8 mouse cellular contexts compared by ENCODE assay signal in genomic region chr13:81783405-81784342, GRCm38 (mm10). TPM values are rescaled to one million over a fixed set of nuclear protein-coding genes. Genes with fewer than 3 reads are reported as not detected.
DNase-seq lines count a peak whose midpoint lies in the region; ATAC-seq and TF ChIP-seq lines count a peak whose summit lies in the region.

No protein-coding gene starts in this region.

- TF ChIP-seq RAD21 in MEL (IDR thresholded peaks at IDR 0.05; ENCODE audit: low read depth, low read length): no peak

- H3K4me2 ChIP-seq in forebrain, postnatal 0 days (ENCODE audit: low read depth): peak overlapping the region; percentile 59
- peak overlapping the region; percentile 71 for H3K4me2 ChIP-seq in lung, embryonic 15.5 days

- under 1% methylated on average over 62 of the region's 62 CpGs for WGBS in cerebellum, adult 2 months
- WGBS in forebrain, postnatal 0 days: under 1% methylated on average over 62 of the region's 62 CpGs
- under 1% methylated on average over 57 of the region's 62 CpGs for WGBS in lung, embryonic 15.5 days

- peak; percentile 98 for DNase-seq in MEL (ENCODE audit: low read depth, low spot score)
- DNase-seq in cerebellum, adult 2 months: peak; percentile 96 to 98
- peak; percentile 97 for DNase-seq in forebrain, postnatal 0 days
- peak; percentile 98 for DNase-seq in heart, postnatal 4 days
- peak; percentile 95 to 96 for DNase-seq in layer of hippocampus, adult 8-10 months (ENCODE audit: low spot score in 2 of 2)
- DNase-seq in ovary, adult 18-20 months (ENCODE audit: low spot score): peak; percentile 96
- peak; percentile 95 for DNase-seq in thymus, postnatal 0 days (ENCODE audit: low spot score)

- peak in 1 of 2 experiments; percentile 3; a peak in 1 of 4 replicates for TF ChIP-seq EP300 in MEL (IDR thresholded peaks at IDR 0.05; ENCODE audit: low read depth in 1 of 2, low read length in 2 of 2)

- TF ChIP-seq CTCF in MEL (IDR thresholded peaks at IDR 0.05 in 2 of 3, conservative IDR thresholded peaks at IDR 0.05 in 1 of 3; ENCODE audit: control insufficient read depth in 1 of 3, insufficient read depth in 1 of 3, low read depth in 2 of 3, low read length in 3 of 3, poor library complexity in 1 of 3, severe bottlenecking in 1 of 3): no peak
- TF ChIP-seq CTCF in cerebellum, adult 2 months (IDR thresholded peaks at IDR 0.05; ENCODE audit: borderline replicate concordance, insufficient read depth, low read depth, low read length): no peak
- no peak for TF ChIP-seq CTCF in forebrain, postnatal 0 days (IDR thresholded peaks at IDR 0.05; ENCODE audit: low read depth)

- H3K27ac ChIP-seq in MEL (ENCODE audit: control insufficient read depth, low read depth, low read length): peak overlapping the region; percentile 96
- peak overlapping the region; percentile 90 for H3K27ac ChIP-seq in cerebellum, adult 2 months (ENCODE audit: insufficient read depth, low read length)
- H3K27ac ChIP-seq in forebrain, postnatal 0 days (ENCODE audit: low read depth, low read length): peak overlapping the region; percentile 100
- peak overlapping the region; percentile 98 for H3K27ac ChIP-seq in lung, embryonic 15.5 days

- H3K9me3 ChIP-seq in MEL (replicated peaks; ENCODE audit: insufficient read depth, low read length): no peaks in the 10 kb centered on the region
- no peaks in the 10 kb centered on the region for H3K9me3 ChIP-seq in forebrain, postnatal 0 days (ENCODE audit: low read length)
- no peaks in the 10 kb centered on the region for H3K9me3 ChIP-seq in lung, embryonic 15.5 days

- H3K36me3 ChIP-seq in MEL (ENCODE audit: control insufficient read depth in 1 of 2, insufficient read depth in 2 of 2, low read length in 2 of 2): peaks cover 4 to 13% of the 10 kb centered on the region in 2 experiments; a peak in 3 of 4 replicates
- no peaks in the 10 kb centered on the region for H3K36me3 ChIP-seq in forebrain, postnatal 0 days (ENCODE audit: insufficient read depth)
- H3K36me3 ChIP-seq in lung, embryonic 15.5 days: peaks cover 21% of the 10 kb centered on the region

- peak; percentile 94 for ATAC-seq in forebrain, postnatal 0 days
- peak; percentile 98 for ATAC-seq in lung, embryonic 15.5 days (ENCODE audit: borderline replicate concordance, extremely low read depth, low FRiP score, low TSS enrichment)

- peaks cover 0 to 5% of the 10 kb centered on the region in 2 experiments; a peak in 2 of 4 replicates for H3K4me1 ChIP-seq in MEL (ENCODE audit: control insufficient read depth in 1 of 2, insufficient read depth in 2 of 2, low read length in 2 of 2)
- H3K4me1 ChIP-seq in cerebellum, adult 2 months (ENCODE audit: control insufficient read depth, insufficient read depth, low read length): no peaks in the 10 kb centered on the region
- peaks cover 14% of the 10 kb centered on the region for H3K4me1 ChIP-seq in forebrain, postnatal 0 days (ENCODE audit: insufficient read depth)
- H3K4me1 ChIP-seq in lung, embryonic 15.5 days: peaks cover 15% of the 10 kb centered on the region; the same call in 1 of the 2 replicates

- H3K27me3 ChIP-seq in MEL (ENCODE audit: control insufficient read depth in 1 of 2, insufficient read depth in 2 of 2, low read length in 2 of 2): no peaks in the 10 kb centered on the region
- H3K27me3 ChIP-seq in cerebellum, adult 2 months (ENCODE audit: control insufficient read depth, insufficient read depth, low read length): no peaks in the 10 kb centered on the region
- H3K27me3 ChIP-seq in forebrain, postnatal 0 days (ENCODE audit: insufficient read depth, low read length): no peaks in the 10 kb centered on the region
- no peaks in the 10 kb centered on the region for H3K27me3 ChIP-seq in lung, embryonic 15.5 days

- peaks cover 14% of the 10 kb centered on the region for H3K79me2 ChIP-seq in MEL (ENCODE audit: control insufficient read depth, insufficient read depth, low read length, poor library complexity)

- peak overlapping the region; percentile 72 to 77 for H3K4me3 ChIP-seq in MEL (ENCODE audit: control insufficient read depth in 1 of 2, insufficient read depth in 1 of 2, low read depth in 2 of 2, low read length in 2 of 2)
- H3K4me3 ChIP-seq in cerebellum, adult 2 months (replicated peaks; ENCODE audit: insufficient read depth, low read depth, low read length): peak overlapping the region; percentile 83
- H3K4me3 ChIP-seq in forebrain, postnatal 0 days (ENCODE audit: low read depth, low read length): peak overlapping the region; percentile 71
- peak overlapping the region; percentile 67 for H3K4me3 ChIP-seq in lung, embryonic 15.5 days

- TF ChIP-seq POLR2A in MEL (IDR thresholded peaks at IDR 0.05; ENCODE audit: control insufficient read depth in 1 of 2, insufficient read depth in 1 of 2, low read depth in 1 of 2, low read length in 2 of 2, poor library complexity in 1 of 2): peak; percentile 60 to 81; a peak in 3 of 4 replicates
- peak; percentile 80; the same call in 1 of the 2 replicates for TF ChIP-seq POLR2A in cerebellum, adult 2 months (IDR thresholded peaks at IDR 0.05; ENCODE audit: borderline replicate concordance, insufficient read depth, low read length)

- peak overlapping the region; percentile 91 for H3K9ac ChIP-seq in MEL (ENCODE audit: control insufficient read depth, low read depth, low read length, poor library complexity, severe bottlenecking)
- H3K9ac ChIP-seq in forebrain, postnatal 0 days: peak overlapping the region; percentile 92
- H3K9ac ChIP-seq in lung, embryonic 15.5 days: peak overlapping the region; percentile 74

TF ChIP-seq in MEL, 35 proteins besides CTCF, POLR2A, EP300 and RAD21:
- TF ChIP-seq POLR2AphosphoS5 (IDR thresholded peaks at IDR 0.05; ENCODE audit: borderline replicate concordance, low read depth, low read length): no peak
- TF ChIP-seq UBTF (IDR thresholded peaks at IDR 0.05; ENCODE audit: borderline replicate concordance, insufficient read depth, low read depth, low read length): no peak
- TF ChIP-seq USF2 (IDR thresholded peaks at IDR 0.05; ENCODE audit: borderline replicate concordance in 1 of 2, insufficient read depth in 1 of 2, low read depth in 1 of 2, low read length in 2 of 2): peak; percentile 74 to 91
- TF ChIP-seq ZMIZ1 (IDR thresholded peaks at IDR 0.05; ENCODE audit: low read depth, low read length): peak; percentile 74; the same call in 1 of the 2 replicates
- no peak for TF ChIP-seq CHD1 (IDR thresholded peaks at IDR 0.05; ENCODE audit: low read depth, low read length)
- TF ChIP-seq ZKSCAN1 (IDR thresholded peaks at IDR 0.05; ENCODE audit: low read depth, low read length): no peak
- peak; percentile 70 for TF ChIP-seq TBP (IDR thresholded peaks at IDR 0.05; ENCODE audit: low read depth, low read length)
- no peak for TF ChIP-seq SMC3 (IDR thresholded peaks at IDR 0.05; ENCODE audit: low read depth, low read length)
- TF ChIP-seq GATA1 (IDR thresholded peaks at IDR 0.05; ENCODE audit: low read depth, low read length): no peak
- TF ChIP-seq ZNF384 (IDR thresholded peaks at IDR 0.05; ENCODE audit: low read depth, low read length): peak; percentile 54; the same call in 1 of the 2 replicates
- TF ChIP-seq ETS1 (IDR thresholded peaks at IDR 0.05; ENCODE audit: low read depth, low read length): peak; percentile 44; the same call in 1 of the 2 replicates
- TF ChIP-seq CHD2 (IDR thresholded peaks at IDR 0.05; ENCODE audit: low read length): peak; percentile 75
- TF ChIP-seq MAX (IDR thresholded peaks at IDR 0.05; ENCODE audit: low read length): peak; percentile 99
- peak; percentile 42; the same call in 1 of the 2 replicates for TF ChIP-seq ELF1 (IDR thresholded peaks at IDR 0.05; ENCODE audit: low read depth, low read length)
- peak; percentile 78 for TF ChIP-seq HCFC1 (IDR thresholded peaks at IDR 0.05; ENCODE audit: low read depth, low read length)
- 0 out of 2 replicates have a peak, but pooled peaks have one; percentile 18 for TF ChIP-seq MAZ (IDR thresholded peaks at IDR 0.05; ENCODE audit: low read depth, low read length)
- peak; percentile 87 for TF ChIP-seq SIN3A (IDR thresholded peaks at IDR 0.05; ENCODE audit: low read length)
- peak; percentile 75 for TF ChIP-seq NELFE (IDR thresholded peaks at IDR 0.05; ENCODE audit: low read depth, low read length)
- peak; percentile 100 for TF ChIP-seq USF1 (IDR thresholded peaks at IDR 0.05; ENCODE audit: low read depth, low read length)
- peak; percentile 81; the same call in 1 of the 2 replicates for TF ChIP-seq BHLHE40 (IDR thresholded peaks at IDR 0.05; ENCODE audit: borderline replicate concordance, low read depth, low read length)
- peak; percentile 60 for TF ChIP-seq E2F4 (IDR thresholded peaks at IDR 0.05; ENCODE audit: borderline replicate concordance, low read depth, low read length)
- peak; percentile 95 for TF ChIP-seq MXI1 (IDR thresholded peaks at IDR 0.05; ENCODE audit: low read depth, low read length)
- peak; percentile 15 for TF ChIP-seq TCF12 (IDR thresholded peaks at IDR 0.05; ENCODE audit: low read depth, low read length)
- peak; percentile 99 for TF ChIP-seq MYC (IDR thresholded peaks at IDR 0.05; ENCODE audit: low read depth, low read length)

RNA-seq across cellular contexts. Expression of gene Cetn3, which starts 0.8 kb away (rescaled TPM):
- 70.2 and 77.6 TPM in 2 replicates for total RNA-seq in MEL (2012; rRNA removed)
- 100 to 1,000 TPM in 1 of 2 experiments, not detected in 1; 101 TPM for polyA plus RNA-seq in MEL (2012; ENCODE audit: insufficient read depth in 1 of 2, insufficient read length in 2 of 2, low read depth in 1 of 2, low replicate concordance in 2 of 2, missing spikeins in 1 of 2)
- 134 and 142 TPM in 2 replicates for polyA plus RNA-seq in cerebellum, adult 2 months (2012; rRNA removed)
- total RNA-seq in forebrain, postnatal 0 days (2014; rRNA removed): 128 and 174 TPM in 2 replicates
- polyA plus RNA-seq in forebrain, postnatal 0 days (2015; fragmentation: Nextera tagmentation; extraction: Ambion mirVana): 426 and 574 TPM in 2 replicates
- 100 to 1,000 TPM; 119 to 127 TPM for total RNA-seq in heart, postnatal 4 days (2021)
- 100 to 1,000 TPM; 107 to 117 (median 114) TPM for total RNA-seq in layer of hippocampus, adult 8-10 months (2022)
- 195 and 202 TPM in 2 replicates for polyA plus RNA-seq in lung, embryonic 15.5 days (2015; fragmentation: Nextera tagmentation; extraction: Ambion mirVana)
- 247 and 255 TPM in 2 replicates for polyA plus RNA-seq in thymus, postnatal 0 days (2015; fragmentation: Nextera tagmentation; extraction: Ambion mirVana)

Comparison
In these comparisons a context has a peak if more than half of its experiments do, and no peak if none do; other contexts are left out.
1. Peak in every context shown above with its lines: DNase-seq, ATAC-seq, H3K4me3 ChIP-seq and H3K27ac ChIP-seq.